Mouse (Mus musculus): ENCODE data around the gene Gm17727. TPM values are rescaled to one million over a fixed set of nuclear protein-coding genes. Genes with fewer than 3 reads are reported as not detected.
"Not testable (repeated sequence)": the region's sequence is repeated elsewhere in the genome, so short reads cannot be mapped to it uniquely, and the experiment has no call there.

The Gm17727 gene
- not detected in 2 replicates for polyA plus RNA-seq (2015; fragmentation: Nextera tagmentation; extraction: Ambion mirVana)

DNA sequence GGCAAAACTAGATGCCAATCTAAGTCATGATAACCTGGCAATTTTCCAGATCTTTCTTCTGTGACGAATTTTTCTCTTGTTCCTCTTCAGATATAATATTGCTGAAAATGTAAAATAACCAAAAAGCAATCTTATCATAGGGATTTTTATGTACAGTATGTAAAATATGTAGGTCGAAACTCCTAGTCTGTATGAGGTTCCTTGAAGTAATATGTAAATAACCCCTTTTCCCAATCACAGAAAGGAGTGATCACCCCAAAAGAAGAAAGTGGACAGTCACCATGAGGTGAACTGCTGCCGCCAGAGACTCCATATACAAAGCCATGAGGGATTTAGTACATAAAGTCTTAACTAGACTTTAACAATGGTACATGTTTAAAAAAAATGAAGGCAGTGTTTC, at the start of gene Gm17727:
TSS of gene Gm17727 (minus strand) at position 101 of the 400 bp plus-strand sequence.
- DNase-seq (ENCODE audit: low spot score), result no peak

DNA sequence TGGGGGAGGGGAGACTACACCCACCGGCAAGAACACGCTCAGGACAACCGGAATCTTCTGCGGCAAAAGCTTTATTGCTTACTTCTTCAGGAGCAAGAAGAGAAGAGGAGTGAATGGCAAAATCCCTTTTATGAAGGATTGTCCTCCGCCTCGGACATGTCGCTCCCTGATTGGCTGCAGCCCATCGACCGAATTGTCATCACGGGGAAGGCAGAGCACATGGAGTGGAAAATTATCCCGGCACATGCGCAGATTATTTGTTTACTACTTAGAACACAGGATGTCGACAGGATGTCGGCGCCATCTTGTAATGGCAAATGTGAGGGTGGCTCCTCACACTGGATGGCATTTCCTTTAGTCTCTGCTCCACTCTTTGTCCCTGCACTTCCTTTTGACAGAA, 40.0 kb upstream of the Gm17727 start:
- DNase-seq (ENCODE audit: low spot score), result not testable (repeated sequence)

DNA sequence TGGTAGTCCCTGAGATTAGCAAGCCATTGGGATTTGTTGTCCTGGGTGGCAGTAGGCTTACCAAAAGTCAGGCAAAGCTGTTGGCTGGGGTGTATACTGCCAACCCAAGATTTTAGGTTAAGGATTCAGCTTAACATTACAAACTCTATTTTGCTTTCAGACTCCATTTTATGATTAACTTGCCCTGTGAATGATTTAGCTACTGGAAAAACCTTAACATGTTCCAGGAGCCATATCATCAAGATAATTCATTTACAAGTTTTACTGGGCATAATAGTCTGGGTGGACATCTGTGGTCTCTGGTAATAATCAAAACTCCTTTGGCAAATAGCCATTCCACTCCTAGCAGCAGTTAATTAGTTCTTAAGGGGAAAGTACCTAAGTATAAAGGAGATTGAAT, 20.2 kb upstream of the Gm17727 start:
- no peak for DNase-seq (ENCODE audit: low spot score)

DNA sequence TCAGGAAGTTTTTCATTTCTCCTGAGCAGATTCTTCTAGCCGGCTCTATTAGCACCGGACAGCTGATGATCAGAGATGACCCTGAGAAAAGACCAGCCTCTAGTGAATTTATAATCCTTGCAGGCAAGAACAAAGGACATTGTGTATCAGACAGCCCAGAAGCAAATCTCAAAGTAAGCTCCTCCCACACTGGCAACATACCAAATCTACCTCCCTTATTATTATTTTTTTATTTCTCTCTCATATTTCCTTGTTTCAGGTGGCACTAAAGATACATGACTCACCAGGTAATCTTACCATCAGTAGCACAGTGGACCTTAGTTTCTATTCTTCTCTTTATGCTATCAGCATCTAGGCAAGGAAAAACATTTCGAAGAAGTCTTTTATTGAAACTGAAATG, 12.1 kb upstream of the Gm17727 start, which contains the start of the genes Gm27235 and D730048I06Rik:
TSS of gene Gm27235 (minus strand) at position 101 of the 400 bp plus-strand sequence.
TSS of gene D730048I06Rik (minus strand) at position 112 of the 400 bp plus-strand sequence.
- no peak for DNase-seq (ENCODE audit: low spot score)

DNA sequence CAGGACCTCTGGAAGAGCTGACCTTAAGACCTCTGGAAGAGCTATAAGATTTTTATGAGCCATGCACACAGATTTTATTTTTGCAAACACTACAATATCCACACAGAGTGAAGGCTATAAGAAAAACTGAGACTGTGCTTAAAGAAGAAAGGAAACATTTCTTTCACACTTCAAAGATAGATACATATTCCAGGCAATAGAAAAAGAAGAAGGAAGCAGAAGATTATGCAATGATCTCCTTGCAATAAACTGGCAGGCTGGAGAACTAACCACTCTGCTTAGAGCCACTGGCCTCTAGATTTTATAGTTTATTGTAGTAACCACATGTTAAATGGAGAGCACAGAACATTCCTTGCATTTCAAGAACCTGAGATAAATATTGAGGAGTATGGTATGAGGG, 21.1 kb downstream of the Gm17727 start:
- no peak for DNase-seq (ENCODE audit: low spot score)

DNA sequence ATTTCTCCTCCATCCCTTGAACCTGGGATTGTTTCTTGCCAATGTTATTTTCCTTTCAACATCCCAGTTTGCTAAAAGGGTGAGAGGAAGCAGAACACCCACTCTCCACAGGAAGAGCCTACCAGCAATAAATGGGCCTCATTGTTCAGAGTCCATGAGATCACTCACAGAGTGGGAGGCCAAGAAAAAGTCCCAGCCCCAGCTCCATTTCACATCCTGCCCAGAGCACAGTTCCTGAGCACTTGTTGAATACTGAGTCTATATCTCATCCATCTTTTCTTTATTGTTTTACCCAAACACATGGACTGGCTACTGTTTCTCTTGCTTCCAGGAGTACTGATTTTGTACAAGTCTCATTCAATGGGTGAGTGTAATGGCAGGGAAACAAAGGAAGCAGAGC, 37.2 kb downstream of the Gm17727 start, which contains the start of gene Gm17677:
TSS of gene Gm17677 (plus strand) at position 301 of the 400 bp plus-strand sequence.
- no peak for DNase-seq (ENCODE audit: low spot score)

Other genes starting within 250 kb of the Gm17727 start
- gene Ddx25, start 219.6 kb downstream of the Gm17727 start, polyA plus RNA-seq (2015; fragmentation: Nextera tagmentation; extraction: Ambion mirVana), result 0.18 and 0.31 TPM in 2 replicates
- 26.6 and 27.7 TPM in 2 replicates for gene Pus3, start 219.5 kb downstream of the Gm17727 start, polyA plus RNA-seq (2015; fragmentation: Nextera tagmentation; extraction: Ambion mirVana)
- 0.78 and 1.3 TPM in 2 replicates for gene Pate2, start 207.8 kb downstream of the Gm17727 start, polyA plus RNA-seq (2015; fragmentation: Nextera tagmentation; extraction: Ambion mirVana)
- gene Hyls1, start 207.7 kb downstream of the Gm17727 start, polyA plus RNA-seq (2015; fragmentation: Nextera tagmentation; extraction: Ambion mirVana), result 19.4 and 21.6 TPM in 2 replicates
- 0.17 TPM in 1 of 2 replicates, not detected in the other for gene Pate4, start 166.2 kb downstream of the Gm17727 start, polyA plus RNA-seq (2015; fragmentation: Nextera tagmentation; extraction: Ambion mirVana)
- gene Pate3, start 129.9 kb downstream of the Gm17727 start, polyA plus RNA-seq (2015; fragmentation: Nextera tagmentation; extraction: Ambion mirVana), result not detected in 2 replicates
- not detected in 2 replicates for gene Pate1, start 90.7 kb downstream of the Gm17727 start, polyA plus RNA-seq (2015; fragmentation: Nextera tagmentation; extraction: Ambion mirVana)
- gene Gm17677, start 37.1 kb downstream of the Gm17727 start, polyA plus RNA-seq (2015; fragmentation: Nextera tagmentation; extraction: Ambion mirVana), result not detected in 2 replicates
- not detected in 2 replicates for gene Gm27235, start 12.0 kb upstream of the Gm17727 start, polyA plus RNA-seq (2015; fragmentation: Nextera tagmentation; extraction: Ambion mirVana)
- gene D730048I06Rik, start 12.0 kb upstream of the Gm17727 start, polyA plus RNA-seq (2015; fragmentation: Nextera tagmentation; extraction: Ambion mirVana), result not detected in 2 replicates
- not detected in 2 replicates for gene 9230110F15Rik, start 66.0 kb upstream of the Gm17727 start, polyA plus RNA-seq (2015; fragmentation: Nextera tagmentation; extraction: Ambion mirVana)
- not detected in 2 replicates for gene 9230113P08Rik, start 130.3 kb upstream of the Gm17727 start, polyA plus RNA-seq (2015; fragmentation: Nextera tagmentation; extraction: Ambion mirVana)